Mouse (Mus musculus): ENCODE measurements at regions not wholly inside any gene's neighbourhood (a gene's known extent, or its start where the extent isn't known, plus 50 kb on each side); places are given as distances from the start of the nearest gene placed in this dataset.

GRCm38 (mm10) chr3:133751565-133751964 lies 206.6 kb upstream of the Tet2 start:
- no peak overlapping the region for H3K4me3 ChIP-seq (ENCODE audit: insufficient read depth in 1 of 2, low read depth in 1 of 2, low read length in 2 of 2, poor library complexity in 1 of 2, severe bottlenecking in 1 of 2)
- 0 out of 4 replicates have a peak, but pooled peaks cover 0 to 3% of the 10 kb centered on the region in 2 experiments for H3K4me1 ChIP-seq (ENCODE audit: control insufficient read depth in 2 of 2, insufficient read depth in 2 of 2, low read length in 2 of 2, poor library complexity in 1 of 2)
- TF ChIP-seq ZC3H11A (IDR thresholded peaks at IDR 0.05; ENCODE audit: borderline replicate concordance, low read depth, low read length) = no peak
- no peak for TF ChIP-seq HCFC1 (IDR thresholded peaks at IDR 0.05; ENCODE audit: borderline replicate concordance, insufficient read depth, low read length)
- no peak for TF ChIP-seq CHD2 (IDR thresholded peaks at IDR 0.05; ENCODE audit: low read depth, low read length)
- TF ChIP-seq ZNF384 (IDR thresholded peaks at IDR 0.05; ENCODE audit: low read depth, low read length) = no peak
- no peak for TF ChIP-seq MAFK (IDR thresholded peaks at IDR 0.05; ENCODE audit: insufficient read depth, low read depth, low read length)
- H3K9me3 ChIP-seq (ENCODE audit: control insufficient read depth, insufficient read depth, low read depth, low read length) = no peaks in the 10 kb centered on the region
- H3K27ac ChIP-seq (ENCODE audit: insufficient read depth, low read depth, low read length, poor library complexity, severe bottlenecking) = no peak overlapping the region
- in situ Hi-C loops (cut with MboI; ENCODE audit: low sequenced_read_pairs in 2 of 2, unreplicated experiment in 2 of 2) = no loop called here
- no peaks in the 10 kb centered on the region for H3K36me3 ChIP-seq (ENCODE audit: control insufficient read depth, insufficient read depth, low read length, poor library complexity, severe bottlenecking)
- H3K9ac ChIP-seq (ENCODE audit: insufficient read depth, low read depth, low read length, poor library complexity, severe bottlenecking) = no peak overlapping the region
- DNase-seq (ENCODE audit: low read depth, low spot score) = no peak

- in situ Hi-C loops (cut with MboI; ENCODE audit: low sequenced_read_pairs in 2 of 2, unreplicated experiment in 2 of 2) = no loop called here
Measured at GRCm38 (mm10) chr3:133753041-133753440, 208.1 kb upstream of the Tet2 start.

GRCm38 (mm10) chr3:133754006-133754910 lies 209.3 kb upstream of the Tet2 start:
- no peak for DNase-seq (ENCODE audit: low read depth, low spot score)
- in situ Hi-C loops (cut with MboI; ENCODE audit: low sequenced_read_pairs in 2 of 2, unreplicated experiment in 2 of 2) = no loop called here
- 0 out of 4 replicates have a peak, but pooled peaks cover 0 to 3% of the 10 kb centered on the region in 2 experiments for H3K4me1 ChIP-seq (ENCODE audit: control insufficient read depth in 2 of 2, insufficient read depth in 2 of 2, low read length in 2 of 2, poor library complexity in 1 of 2)
- H3K9ac ChIP-seq (ENCODE audit: insufficient read depth, low read depth, low read length, poor library complexity, severe bottlenecking) = no peak overlapping the region
- H3K27ac ChIP-seq (ENCODE audit: insufficient read depth, low read depth, low read length, poor library complexity, severe bottlenecking) = no peak overlapping the region
- no peaks in the 10 kb centered on the region for H3K36me3 ChIP-seq (ENCODE audit: control insufficient read depth, insufficient read depth, low read length, poor library complexity, severe bottlenecking)
- no peaks in the 10 kb centered on the region for H3K9me3 ChIP-seq (ENCODE audit: control insufficient read depth, insufficient read depth, low read depth, low read length)
- TF ChIP-seq MAFK (IDR thresholded peaks at IDR 0.05; ENCODE audit: insufficient read depth, low read depth, low read length) (no peak), HCFC1 (IDR thresholded peaks at IDR 0.05; ENCODE audit: borderline replicate concordance, insufficient read depth, low read length) (no peak), ZC3H11A (IDR thresholded peaks at IDR 0.05; ENCODE audit: borderline replicate concordance, low read depth, low read length) (no peak), CHD2 (IDR thresholded peaks at IDR 0.05; ENCODE audit: low read depth, low read length) (no peak), ZNF384 (IDR thresholded peaks at IDR 0.05; ENCODE audit: low read depth, low read length) (no peak)
- H3K4me3 ChIP-seq (ENCODE audit: insufficient read depth in 1 of 2, low read depth in 1 of 2, low read length in 2 of 2, poor library complexity in 1 of 2, severe bottlenecking in 1 of 2) = no peak overlapping the region

More at GRCm38 (mm10) chr3:133753041-133753440, 208.1 kb upstream of the Tet2 start:
- Histone ChIP-seq H3K4me1 (ENCODE audit: control insufficient read depth in 2 of 2, insufficient read depth in 2 of 2, low read length in 2 of 2, poor library complexity in 1 of 2) (0 out of 4 replicates have a peak, but pooled peaks cover 0 to 3% of the 10 kb centered on the region in 2 experiments), H3K36me3 (ENCODE audit: control insufficient read depth, insufficient read depth, low read length, poor library complexity, severe bottlenecking) (no peaks in the 10 kb centered on the region), H3K9me3 (ENCODE audit: control insufficient read depth, insufficient read depth, low read depth, low read length) (no peaks in the 10 kb centered on the region), H3K4me3 (ENCODE audit: insufficient read depth in 1 of 2, low read depth in 1 of 2, low read length in 2 of 2, poor library complexity in 1 of 2, severe bottlenecking in 1 of 2) (no peak overlapping the region), H3K9ac (ENCODE audit: insufficient read depth, low read depth, low read length, poor library complexity, severe bottlenecking) (no peak overlapping the region), H3K27ac (ENCODE audit: insufficient read depth, low read depth, low read length, poor library complexity, severe bottlenecking) (no peak overlapping the region)
- DNase-seq (ENCODE audit: low read depth, low spot score) = no peak
- TF ChIP-seq MAFK (IDR thresholded peaks at IDR 0.05; ENCODE audit: insufficient read depth, low read depth, low read length) (no peak), CHD2 (IDR thresholded peaks at IDR 0.05; ENCODE audit: low read depth, low read length) (no peak), HCFC1 (IDR thresholded peaks at IDR 0.05; ENCODE audit: borderline replicate concordance, insufficient read depth, low read length) (no peak), ZNF384 (IDR thresholded peaks at IDR 0.05; ENCODE audit: low read depth, low read length) (no peak), ZC3H11A (IDR thresholded peaks at IDR 0.05; ENCODE audit: borderline replicate concordance, low read depth, low read length) (no peak)

GRCm38 (mm10) chr3:133754911-133755259 lies 209.9 kb upstream of the Tet2 start:
- Histone ChIP-seq H3K4me1 (ENCODE audit: control insufficient read depth in 2 of 2, insufficient read depth in 2 of 2, low read length in 2 of 2, poor library complexity in 1 of 2) (0 out of 4 replicates have a peak, but pooled peaks cover 0 to 3% of the 10 kb centered on the region in 2 experiments), H3K36me3 (ENCODE audit: control insufficient read depth, insufficient read depth, low read length, poor library complexity, severe bottlenecking) (no peaks in the 10 kb centered on the region), H3K9ac (ENCODE audit: insufficient read depth, low read depth, low read length, poor library complexity, severe bottlenecking) (no peak overlapping the region), H3K9me3 (ENCODE audit: control insufficient read depth, insufficient read depth, low read depth, low read length) (no peaks in the 10 kb centered on the region), H3K27ac (ENCODE audit: insufficient read depth, low read depth, low read length, poor library complexity, severe bottlenecking) (no peak overlapping the region), H3K4me3 (ENCODE audit: insufficient read depth in 1 of 2, low read depth in 1 of 2, low read length in 2 of 2, poor library complexity in 1 of 2, severe bottlenecking in 1 of 2) (no peak overlapping the region)
- no peak for TF ChIP-seq CHD2 (IDR thresholded peaks at IDR 0.05; ENCODE audit: low read depth, low read length)
- TF ChIP-seq MAFK (IDR thresholded peaks at IDR 0.05; ENCODE audit: insufficient read depth, low read depth, low read length) = no peak
- no peak for TF ChIP-seq ZNF384 (IDR thresholded peaks at IDR 0.05; ENCODE audit: low read depth, low read length)
- no peak for TF ChIP-seq ZC3H11A (IDR thresholded peaks at IDR 0.05; ENCODE audit: borderline replicate concordance, low read depth, low read length)
- TF ChIP-seq HCFC1 (IDR thresholded peaks at IDR 0.05; ENCODE audit: borderline replicate concordance, insufficient read depth, low read length) = no peak
- in situ Hi-C loops (cut with MboI; ENCODE audit: low sequenced_read_pairs in 2 of 2, unreplicated experiment in 2 of 2) = no loop called here
- DNase-seq (ENCODE audit: low read depth, low spot score) = no peak

Measured in ES-E14 (cell line).